Mouse (Mus musculus): ENCODE results near the gene Dck. TPM values are rescaled to one million over a fixed set of nuclear protein-coding genes. Genes with fewer than 3 reads are reported as not detected.

Dck gene
- polyA plus RNA-seq, 1 experiment, result 3.3 TPM

GRCm38 (mm10) chr5:88813188-88813587 is 48.4 kb downstream of the Dck start:
- TF ChIP-seq CTCF (IDR thresholded peaks at IDR 0.05; ENCODE audit: insufficient read depth, low read length), result no peak
- DNase-seq, result no peak
- no peak overlapping the region for H3K4me3 ChIP-seq (replicated peaks; ENCODE audit: extremely low read depth, low read depth, low read length)
- H3K4me1 ChIP-seq (ENCODE audit: control insufficient read depth, insufficient read depth, low read length), result no peaks in the 10 kb centered on the region
- 69% methylated on average over 2 of the region's 2 CpGs for WGBS

GRCm38 (mm10) chr5:88814552-88814951 is 49.8 kb downstream of the Dck start:
- no peak for TF ChIP-seq CTCF (IDR thresholded peaks at IDR 0.05; ENCODE audit: insufficient read depth, low read length)
- no peak for TF ChIP-seq POLR2A (IDR thresholded peaks at IDR 0.05; ENCODE audit: borderline replicate concordance, extremely low read depth, low read depth, low read length)
- DNase-seq, result no peak
- Histone ChIP-seq H3K4me3 (replicated peaks; ENCODE audit: extremely low read depth, low read depth, low read length) (no peak overlapping the region), H3K4me1 (ENCODE audit: control insufficient read depth, insufficient read depth, low read length) (no peaks in the 10 kb centered on the region)
- WGBS, result 82% methylated on average over 4 of the region's 4 CpGs

GRCm38 (mm10) chr5:88821542-88821941 is 56.7 kb downstream of the Dck start:
- Histone ChIP-seq H3K4me3 (replicated peaks; ENCODE audit: extremely low read depth, low read depth, low read length) (no peak overlapping the region), H3K4me1 (ENCODE audit: control insufficient read depth, insufficient read depth, low read length) (no peaks in the 10 kb centered on the region)
- no peak for DNase-seq
- no peak for TF ChIP-seq POLR2A (IDR thresholded peaks at IDR 0.05; ENCODE audit: borderline replicate concordance, extremely low read depth, low read depth, low read length)
- TF ChIP-seq CTCF (IDR thresholded peaks at IDR 0.05; ENCODE audit: insufficient read depth, low read length), result no peak
- WGBS, result 62% methylated on average over 1 of the region's 1 CpGs

- no peaks in the 10 kb centered on the region for H3K4me1 ChIP-seq (ENCODE audit: control insufficient read depth, insufficient read depth, low read length)
- H3K4me3 ChIP-seq (replicated peaks; ENCODE audit: extremely low read depth, low read depth, low read length), result no peak overlapping the region
- WGBS, result 79% methylated on average over 10 of the region's 10 CpGs
- TF ChIP-seq POLR2A (IDR thresholded peaks at IDR 0.05; ENCODE audit: borderline replicate concordance, extremely low read depth, low read depth, low read length) (no peak), CTCF (IDR thresholded peaks at IDR 0.05; ENCODE audit: insufficient read depth, low read length) (no peak)
- DNase-seq, result no peak
Observed at GRCm38 (mm10) chr5:88824838-88825237, 60.0 kb downstream of the Dck start.

- TF ChIP-seq POLR2A (IDR thresholded peaks at IDR 0.05; ENCODE audit: borderline replicate concordance, extremely low read depth, low read depth, low read length), result no peak
- no peak for TF ChIP-seq CTCF (IDR thresholded peaks at IDR 0.05; ENCODE audit: insufficient read depth, low read length)
- DNase-seq, result no peak
- 81% methylated on average over 8 of the region's 8 CpGs for WGBS
- Histone ChIP-seq H3K4me1 (ENCODE audit: control insufficient read depth, insufficient read depth, low read length) (no peaks in the 10 kb centered on the region), H3K4me3 (replicated peaks; ENCODE audit: extremely low read depth, low read depth, low read length) (no peak overlapping the region)
Observed at GRCm38 (mm10) chr5:88829835-88830571, 65.2 kb downstream of the Dck start.

GRCm38 (mm10) chr5:88830880-88831279 is 66.1 kb downstream of the Dck start:
- TF ChIP-seq POLR2A (IDR thresholded peaks at IDR 0.05; ENCODE audit: borderline replicate concordance, extremely low read depth, low read depth, low read length) (no peak), CTCF (IDR thresholded peaks at IDR 0.05; ENCODE audit: insufficient read depth, low read length) (no peak)
- 59% methylated on average over 4 of the region's 4 CpGs for WGBS
- no peaks in the 10 kb centered on the region for H3K4me1 ChIP-seq (ENCODE audit: control insufficient read depth, insufficient read depth, low read length)
- no peak overlapping the region for H3K4me3 ChIP-seq (replicated peaks; ENCODE audit: extremely low read depth, low read depth, low read length)
- no peak for DNase-seq

GRCm38 (mm10) chr5:88831935-88832334 is 67.1 kb downstream of the Dck start:
- no peak for TF ChIP-seq POLR2A (IDR thresholded peaks at IDR 0.05; ENCODE audit: borderline replicate concordance, extremely low read depth, low read depth, low read length)
- Histone ChIP-seq H3K4me1 (ENCODE audit: control insufficient read depth, insufficient read depth, low read length) (no peaks in the 10 kb centered on the region), H3K4me3 (replicated peaks; ENCODE audit: extremely low read depth, low read depth, low read length) (no peak overlapping the region)
- WGBS, result 70% methylated on average over 3 of the region's 3 CpGs
- no peak for DNase-seq

Other genes starting within 250 kb of the Dck start
- 7.7 and 20.2 TPM in 2 replicates for gene Jchain, start 237.1 kb upstream of the Dck start, polyA plus RNA-seq (2012; rRNA removed)
- gene Utp3, start 210.5 kb upstream of the Dck start, polyA plus RNA-seq (2012; rRNA removed), result 9.0 and 10.1 TPM in 2 replicates
- 4.1 and 4.6 TPM in 2 replicates for gene Rufy3, start 200.0 kb upstream of the Dck start, polyA plus RNA-seq (2012; rRNA removed)
- gene Grsf1, start 88.8 kb upstream of the Dck start, polyA plus RNA-seq (2012; rRNA removed), result 20.1 and 23.5 TPM in 2 replicates
- 3.2 and 7.1 TPM in 2 replicates for gene Mob1b, start 44.1 kb upstream of the Dck start, polyA plus RNA-seq (2012; rRNA removed)
- gene Slc4a4, start 121.8 kb downstream of the Dck start, polyA plus RNA-seq (2012; rRNA removed), result 2.7 and 4.8 TPM in 2 replicates